In genomic region chr11:5259944-5260598, GRCm38 (mm10) we compare ENCODE assay signal across 8 mouse cellular contexts. TPM values are rescaled to one million over a fixed set of nuclear protein-coding genes. Genes with fewer than 3 reads are reported as not detected.
DNase-seq lines count a peak whose midpoint lies in the region; ATAC-seq and TF ChIP-seq lines count a peak whose summit lies in the region.

No protein-coding gene starts in this region.

- no peaks in the 10 kb centered on the region for H3K9me3 ChIP-seq in liver, embryonic 11.5 days (ENCODE audit: control insufficient read depth, low read length)
- no peaks in the 10 kb centered on the region for H3K9me3 ChIP-seq in forebrain, embryonic 12.5 days
- H3K9me3 ChIP-seq in limb, embryonic 13.5 days = no peaks in the 10 kb centered on the region
- H3K9me3 ChIP-seq in stomach, postnatal 0 days (ENCODE audit: control insufficient read depth, low read length) = no peaks in the 10 kb centered on the region

- ATAC-seq in liver, embryonic 11.5 days (replicated peaks; ENCODE audit: low FRiP score) = no peak
- no peak for ATAC-seq in forebrain, embryonic 12.5 days (ENCODE audit: low FRiP score)
- no peak for ATAC-seq in limb, embryonic 13.5 days (ENCODE audit: low FRiP score, low read depth)
- no peak for ATAC-seq in stomach, postnatal 0 days (ENCODE audit: low FRiP score, low TSS enrichment)

- H3K4me2 ChIP-seq in liver, embryonic 11.5 days = peak overlapping the region; percentile 90
- H3K4me2 ChIP-seq in forebrain, embryonic 12.5 days = peak overlapping the region; percentile 85
- H3K4me2 ChIP-seq in limb, embryonic 13.5 days (replicated peaks) = peak overlapping the region; percentile 79
- peak overlapping the region; percentile 75 for H3K4me2 ChIP-seq in stomach, postnatal 0 days (replicated peaks; ENCODE audit: low read depth)

- no peak for TF ChIP-seq EP300 in stomach, postnatal 0 days (optimal IDR thresholded peaks at IDR 0.05)

- TF ChIP-seq CTCF in stomach, postnatal 0 days (IDR thresholded peaks at IDR 0.05; ENCODE audit: low read depth) = no peak

- H3K27ac ChIP-seq in liver, embryonic 11.5 days (ENCODE audit: low read depth, low read length) = no peak overlapping the region
- no peak overlapping the region for H3K27ac ChIP-seq in forebrain, embryonic 12.5 days
- H3K27ac ChIP-seq in limb, embryonic 13.5 days = no peak overlapping the region
- peak overlapping the region; percentile 84 for H3K27ac ChIP-seq in stomach, postnatal 0 days (replicated peaks)

- 65% methylated on average over 10 of the region's 10 CpGs for WGBS in liver, embryonic 11.5 days
- WGBS in forebrain, embryonic 12.5 days = 60% methylated on average over 10 of the region's 10 CpGs
- 18% methylated on average over 10 of the region's 10 CpGs for WGBS in limb, embryonic 13.5 days
- WGBS in stomach, postnatal 0 days = 28% methylated on average over 10 of the region's 10 CpGs

- H3K4me3 ChIP-seq in liver, embryonic 11.5 days (ENCODE audit: low read depth, low read length) = no peak overlapping the region
- H3K4me3 ChIP-seq in forebrain, embryonic 12.5 days (replicated peaks) = peak overlapping the region; percentile 91
- H3K4me3 ChIP-seq in limb, embryonic 13.5 days = peak overlapping the region; percentile 83
- peak overlapping the region; percentile 67 for H3K4me3 ChIP-seq in stomach, postnatal 0 days (ENCODE audit: low read depth, low read length)

- no peak overlapping the region for H3K9ac ChIP-seq in liver, embryonic 11.5 days (ENCODE audit: low read depth, low read length)
- H3K9ac ChIP-seq in forebrain, embryonic 12.5 days = no peak overlapping the region
- peak overlapping the region; percentile 87 for H3K9ac ChIP-seq in limb, embryonic 13.5 days
- H3K9ac ChIP-seq in stomach, postnatal 0 days (ENCODE audit: low read length) = peak overlapping the region; percentile 51; the same call in 1 of the 2 replicates

- no peaks in the 10 kb centered on the region for H3K4me1 ChIP-seq in liver, embryonic 11.5 days (replicated peaks; ENCODE audit: control insufficient read depth, insufficient read depth, low read length)
- peaks cover 30% of the 10 kb centered on the region for H3K4me1 ChIP-seq in forebrain, embryonic 12.5 days
- peaks cover 34% of the 10 kb centered on the region for H3K4me1 ChIP-seq in limb, embryonic 13.5 days
- H3K4me1 ChIP-seq in stomach, postnatal 0 days (replicated peaks; ENCODE audit: control insufficient read depth, insufficient read depth) = no peaks in the 10 kb centered on the region; the same call in 1 of the 2 replicates

- H3K36me3 ChIP-seq in liver, embryonic 11.5 days (ENCODE audit: control insufficient read depth, insufficient read depth, low read length) = no peaks in the 10 kb centered on the region
- no peaks in the 10 kb centered on the region for H3K36me3 ChIP-seq in forebrain, embryonic 12.5 days (replicated peaks)
- H3K36me3 ChIP-seq in limb, embryonic 13.5 days = no peaks in the 10 kb centered on the region
- H3K36me3 ChIP-seq in stomach, postnatal 0 days (ENCODE audit: control insufficient read depth, insufficient read depth, low read length) = no peaks in the 10 kb centered on the region; the same call in 1 of the 2 replicates

- peaks cover 11% of the 10 kb centered on the region for H3K27me3 ChIP-seq in liver, embryonic 11.5 days (replicated peaks; ENCODE audit: control insufficient read depth, insufficient read depth, low read length)
- peaks cover 12% of the 10 kb centered on the region for H3K27me3 ChIP-seq in forebrain, embryonic 12.5 days
- peaks cover 6% of the 10 kb centered on the region for H3K27me3 ChIP-seq in limb, embryonic 13.5 days
- no peaks in the 10 kb centered on the region for H3K27me3 ChIP-seq in stomach, postnatal 0 days (ENCODE audit: control insufficient read depth, insufficient read depth, low read length)

- no peak for DNase-seq in liver, embryonic 11.5 days (ENCODE audit: low spot score)
- DNase-seq in liver = no peak
- DNase-seq in stomach, postnatal 0 days (ENCODE audit: low spot score) = peak; percentile 33
- DNase-seq in urinary bladder, postnatal 4 days (ENCODE audit: low spot score in 2 of 2) = no peak
- DNase-seq in ovary, adult 18-20 months (ENCODE audit: low spot score) = no peak
- no peak for DNase-seq in left cerebral cortex, adult 9 months (ENCODE audit: low spot score in 2 of 2)

RNA-seq across cellular contexts. Expression of gene Kremen1, which starts 1.3 kb away (rescaled TPM):
- 4.6 and 5.2 TPM in 2 replicates for polyA plus RNA-seq in liver, embryonic 11.5 days (2014; fragmentation: Nextera tagmentation; extraction: Ambion mirVana)
- polyA plus RNA-seq in forebrain, embryonic 12.5 days (2016; fragmentation: Nextera tagmentation; extraction: Ambion mirVana) = 11.9 and 12.0 TPM in 2 replicates
- 20.5 and 24.3 TPM in 2 replicates for polyA plus RNA-seq in limb, embryonic 13.5 days (2015; fragmentation: Nextera tagmentation; extraction: Ambion mirVana)
- polyA plus RNA-seq in stomach, postnatal 0 days (2015; fragmentation: Nextera tagmentation; extraction: Ambion mirVana) = 12.7 and 13.4 TPM in 2 replicates

Comparison
In these comparisons a context has a peak if more than half of its experiments do, and no peak if none do; other contexts are left out.
1. H3K9ac ChIP-seq: peak in limb, embryonic 13.5 days (single experiment) and stomach, postnatal 0 days (single experiment); none in liver, embryonic 11.5 days (single experiment) and forebrain, embryonic 12.5 days (single experiment).
2. Peak in every context shown above with its lines, with median percentiles within 50 percentile points of each other: H3K4me2 ChIP-seq.